Mouse (Mus musculus) lung, embryonic 14.5 days (tissue): ENCODE measurements around the gene Fam19a4. TPM values are rescaled to one million over a fixed set of nuclear protein-coding genes. Genes with fewer than 3 reads are reported as not detected.

Source experiments
- ATAC-seq: fragments of 200-750 bp; cut with Nextera tagmentation; 2 replicates; pipeline ENCODE4 v1.8.0; 2017; ENCODE audit warnings: mild to moderate bottlenecking, moderate TSS enrichment, moderate library complexity; ENCODE audit not compliant: insufficient read depth
- DNase-seq: peaks from one replicate; pipeline ENCODE4 v3.0.0-alpha.2; 2015
- H3K27ac ChIP-seq: fragments of 300-500 bp; sonication (generic); 2 replicates; pipeline ENCODE4 v1.5.1; 2014; ENCODE audit warnings: low read depth, mild to moderate bottlenecking, moderate library complexity
- H3K27me3 ChIP-seq: fragments of 300-500 bp; sonication (generic); 2 replicates; pipeline ENCODE4 v1.6.1; 2014; ENCODE audit warnings: low read length, control low read depth; ENCODE audit not compliant: insufficient read depth
- H3K36me3 ChIP-seq: fragments of 300-500 bp; sonication (generic); 2 replicates; pipeline ENCODE4 v1.6.1; 2014; ENCODE audit warnings: control low read depth; ENCODE audit not compliant: insufficient read depth
- H3K4me1 ChIP-seq: fragments of 300-500 bp; sonication (generic); 2 replicates; pipeline ENCODE4 v1.6.1; 2014; ENCODE audit warnings: antibody characterized with exemption, control low read depth; ENCODE audit not compliant: insufficient read depth
- H3K4me2 ChIP-seq: fragments of 300-500 bp; sonication (generic); 2 replicates; pipeline ENCODE4 v1.6.1; 2014; ENCODE audit warnings: mild to moderate bottlenecking
- H3K4me3 ChIP-seq: fragments of 300-500 bp; sonication (generic); 2 replicates; pipeline ENCODE4 v1.5.1; 2014; ENCODE audit warnings: low read depth, low read length
- H3K9ac ChIP-seq: fragments of 300-500 bp; sonication (generic); 2 replicates; pipeline ENCODE4 v1.6.1; 2014
- H3K9me3 ChIP-seq: fragments of 300-500 bp; sonication (generic); 2 replicates; pipeline ENCODE4 v1.6.1; 2016; ENCODE audit warnings: low read depth, low read length, control low read depth
- CTCF ChIP-seq: IDR thresholded peaks from 2 replicates; pipeline ENCODE4 v1.5.1; 2016; ENCODE audit warnings: antibody characterized with exemption, low read depth
- WGBS: fragments of 180-500 bp; shearing (Covaris S2); extraction: QIAGEN DNeasy Blood & Tissue Kit; methylation state at CpG from one replicate; pipeline ENCODE4 v1.1.7; 2014; 5-methylcytosine and 5-hydroxymethylcytosine counted together
- polyA plus RNA-seq: library from polyadenylated mRNA; unstranded; fragments of >200 nt; fragmentation: Nextera tagmentation; extraction: Ambion mirVana; gene quantifications from 2 replicates; pipeline ENCODE4 v1.2.1, GENCODE M21; 2014

Fam19a4 gene
- polyA plus RNA-seq, 1 experiment from 2014 or later: not detected

DNA sequence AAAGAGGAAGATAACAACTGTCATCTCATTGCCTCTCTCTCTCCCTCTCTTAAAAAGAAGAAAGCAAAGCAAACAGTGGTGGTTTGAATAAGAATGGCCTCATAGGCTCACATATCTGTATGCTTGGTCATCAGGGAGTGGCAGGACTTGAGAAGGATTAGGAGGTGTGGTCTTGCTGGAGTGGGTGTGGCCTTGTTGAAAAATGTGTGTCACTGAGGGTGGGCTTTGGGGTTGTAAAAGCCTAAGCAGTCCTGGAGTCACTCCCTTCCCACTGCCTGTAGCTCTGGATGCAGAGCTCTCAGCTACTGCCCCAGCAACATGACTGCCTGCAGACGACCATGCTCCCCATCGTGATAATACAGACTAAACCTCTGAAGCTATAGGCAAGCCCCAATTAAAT is 22.1 kb upstream of the Fam19a4 start:
- WGBS: 80% methylated on average over 2 of the region's 2 CpGs
- no peaks in the 10 kb centered on the region for H3K27me3 ChIP-seq
- TF ChIP-seq CTCF: no peak

DNA sequence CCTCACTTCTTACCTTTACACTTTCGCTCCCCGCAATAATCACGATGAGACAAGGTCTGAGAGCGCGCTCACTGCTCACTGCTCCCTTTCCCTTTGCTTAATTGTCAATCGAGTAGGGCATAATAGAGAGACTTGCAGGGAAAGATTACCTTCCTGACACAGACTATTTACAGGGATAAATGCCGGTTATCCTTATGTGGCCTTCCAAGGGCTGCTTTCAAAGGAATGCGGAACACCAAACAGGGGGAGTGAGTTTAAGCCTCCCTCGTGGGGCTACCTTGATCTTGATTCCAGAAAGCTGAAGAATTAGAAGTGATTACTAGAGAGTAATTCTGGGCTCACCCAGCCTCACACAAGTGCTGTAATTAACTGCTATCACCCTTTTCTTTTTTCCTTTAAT is 19.8 kb upstream of the Fam19a4 start:
- Histone ChIP-seq H3K9ac (no peak overlapping the region), H3K9me3 (no peaks in the 10 kb centered on the region), H3K4me2 (no peak overlapping the region), H3K27ac (no peak overlapping the region), H3K27me3 (no peaks in the 10 kb centered on the region), H3K4me1 (no peaks in the 10 kb centered on the region), H3K4me3 (no peak overlapping the region), H3K36me3 (no peaks in the 10 kb centered on the region)
- 53% methylated on average over 9 of the region's 9 CpGs for WGBS
- no peak for TF ChIP-seq CTCF
- DNase-seq (no peak), ATAC-seq (no peak)

More for the DNA sequence above, 22.1 kb upstream of the Fam19a4 start:
- H3K27ac ChIP-seq: no peak overlapping the region
- H3K4me2 ChIP-seq: no peak overlapping the region
- no peak overlapping the region for H3K9ac ChIP-seq
- DNase-seq: no peak
- no peaks in the 10 kb centered on the region for H3K4me1 ChIP-seq
- no peaks in the 10 kb centered on the region for H3K9me3 ChIP-seq
- no peak for ATAC-seq
- no peaks in the 10 kb centered on the region for H3K36me3 ChIP-seq
- H3K4me3 ChIP-seq: no peak overlapping the region

DNA sequence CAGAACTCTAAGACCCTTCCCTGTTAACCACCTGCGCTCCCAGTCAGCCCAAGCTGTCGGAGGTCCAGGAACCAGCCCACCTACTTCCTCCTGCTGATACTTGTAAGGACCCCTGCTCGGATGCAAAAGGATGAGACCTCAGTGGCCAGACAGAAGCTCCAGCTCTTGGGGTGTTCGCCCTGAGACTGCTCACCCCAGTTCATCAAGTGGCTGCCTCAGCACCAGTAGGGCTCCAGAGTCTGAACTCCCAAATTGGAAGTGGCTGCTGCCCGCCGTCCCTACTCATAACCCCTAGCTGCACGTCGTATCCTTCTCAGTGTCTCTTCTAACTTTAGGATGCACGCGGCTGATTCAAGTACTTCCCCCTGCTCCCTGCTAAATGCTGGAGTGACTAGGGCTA is 614 bp downstream of the Fam19a4 start:
- Histone ChIP-seq H3K4me3 (peak overlapping the region; percentile 37), H3K9ac (no peak overlapping the region), H3K4me2 (peak overlapping the region; percentile 64), H3K36me3 (no peaks in the 10 kb centered on the region), H3K27ac (no peak overlapping the region), H3K9me3 (no peaks in the 10 kb centered on the region), H3K27me3 (peaks cover 29% of the 10 kb centered on the region), H3K4me1 (0 out of 2 replicates have a peak, but pooled peaks cover 7% of the 10 kb centered on the region)
- no peak for TF ChIP-seq CTCF
- ATAC-seq (no peak), DNase-seq (peak; percentile 7)
- WGBS: 4% methylated on average over 10 of the region's 10 CpGs

DNA sequence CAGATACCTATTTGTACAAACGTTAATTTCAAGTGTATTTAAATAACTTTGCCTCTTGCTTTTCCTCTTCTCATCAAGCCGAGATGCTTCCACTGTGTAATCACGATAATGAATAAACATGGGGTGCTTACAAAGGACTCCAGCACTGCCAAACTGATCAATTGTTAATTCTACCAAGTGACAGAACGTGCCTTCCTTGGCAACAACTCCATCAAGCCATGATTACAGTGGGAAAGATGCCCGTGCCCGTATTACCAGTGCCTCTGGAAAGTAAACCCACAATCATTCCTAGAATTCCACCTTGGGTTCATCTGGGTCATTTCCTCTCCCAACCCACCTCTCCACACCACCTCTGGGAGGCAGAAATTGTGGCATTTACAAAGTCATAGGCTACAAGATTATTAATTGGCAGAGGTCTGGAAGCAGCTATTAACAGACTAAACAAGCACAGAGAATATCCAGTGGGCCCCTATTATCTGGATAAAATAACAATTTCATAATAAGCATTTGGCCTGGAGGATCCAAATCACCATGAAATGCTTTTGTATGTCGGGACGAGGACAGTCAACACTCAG is 7.9 kb downstream of the Fam19a4 start:
- no peak overlapping the region for H3K27ac ChIP-seq
- 0 out of 2 replicates have a peak, but pooled peaks cover 3% of the 10 kb centered on the region for H3K27me3 ChIP-seq
- ATAC-seq: no peak
- H3K9ac ChIP-seq: no peak overlapping the region
- WGBS: 56% methylated on average over 8 of the region's 8 CpGs
- H3K36me3 ChIP-seq: no peaks in the 10 kb centered on the region
- H3K4me3 ChIP-seq: no peak overlapping the region
- no peaks in the 10 kb centered on the region for H3K9me3 ChIP-seq
- H3K4me1 ChIP-seq: no peaks in the 10 kb centered on the region
- no peak overlapping the region for H3K4me2 ChIP-seq
- TF ChIP-seq CTCF: no peak
- DNase-seq: no peak

DNA sequence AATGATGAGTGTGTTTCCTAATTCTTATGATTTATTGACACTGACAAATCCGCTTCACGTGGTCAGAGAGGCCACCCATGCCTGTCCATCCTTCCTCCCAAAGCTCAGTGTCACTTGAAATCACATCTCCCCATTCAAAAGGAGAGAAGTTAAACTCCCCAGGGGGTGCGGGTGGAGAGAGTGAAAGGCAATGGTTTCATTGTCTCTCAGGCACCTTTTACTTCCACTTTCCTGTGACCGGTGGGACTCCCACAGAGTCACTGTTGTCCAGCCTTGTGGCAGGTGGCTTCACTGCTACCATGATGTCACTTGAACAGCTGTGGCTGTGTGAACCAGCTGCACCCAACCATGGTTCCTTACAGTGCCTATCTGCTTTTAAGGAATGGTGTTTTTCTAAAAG is 11.8 kb downstream of the Fam19a4 start:
- no peaks in the 10 kb centered on the region for H3K27me3 ChIP-seq
- H3K9me3 ChIP-seq: no peaks in the 10 kb centered on the region
- no peak overlapping the region for H3K4me3 ChIP-seq
- ATAC-seq (no peak), DNase-seq (no peak)
- 40% methylated on average over 4 of the region's 4 CpGs for WGBS
- H3K27ac ChIP-seq: no peak overlapping the region
- H3K9ac ChIP-seq: no peak overlapping the region
- H3K4me1 ChIP-seq: no peaks in the 10 kb centered on the region
- no peak for TF ChIP-seq CTCF
- no peak overlapping the region for H3K4me2 ChIP-seq
- H3K36me3 ChIP-seq: no peaks in the 10 kb centered on the region

DNA sequence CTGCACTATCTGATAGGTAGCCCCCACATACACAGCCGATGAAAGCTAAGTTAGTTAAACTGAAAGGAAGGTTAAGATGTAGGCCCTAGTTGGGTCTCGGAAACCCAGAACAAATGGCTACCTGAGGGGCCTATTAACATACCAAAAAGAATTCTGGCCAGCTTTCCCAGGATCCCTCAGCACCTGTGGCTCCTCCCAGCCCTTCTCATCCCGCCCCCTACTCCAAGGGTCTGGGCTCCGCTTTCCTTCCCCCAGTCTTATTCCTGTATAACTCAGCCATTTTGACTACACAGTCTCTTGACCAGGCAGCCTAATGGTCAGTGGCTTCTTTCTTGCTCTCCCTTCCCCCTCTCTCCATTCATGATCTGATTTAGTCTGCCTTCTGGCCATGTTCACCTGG is 13.7 kb downstream of the Fam19a4 start:
- Histone ChIP-seq H3K27me3 (no peaks in the 10 kb centered on the region), H3K4me3 (no peak overlapping the region), H3K27ac (no peak overlapping the region), H3K9ac (no peak overlapping the region), H3K4me2 (no peak overlapping the region), H3K36me3 (no peaks in the 10 kb centered on the region), H3K4me1 (no peaks in the 10 kb centered on the region), H3K9me3 (no peaks in the 10 kb centered on the region)
- 75% methylated on average over 4 of the region's 4 CpGs for WGBS
- ATAC-seq (no peak), DNase-seq (no peak)
- TF ChIP-seq CTCF: no peak

DNA sequence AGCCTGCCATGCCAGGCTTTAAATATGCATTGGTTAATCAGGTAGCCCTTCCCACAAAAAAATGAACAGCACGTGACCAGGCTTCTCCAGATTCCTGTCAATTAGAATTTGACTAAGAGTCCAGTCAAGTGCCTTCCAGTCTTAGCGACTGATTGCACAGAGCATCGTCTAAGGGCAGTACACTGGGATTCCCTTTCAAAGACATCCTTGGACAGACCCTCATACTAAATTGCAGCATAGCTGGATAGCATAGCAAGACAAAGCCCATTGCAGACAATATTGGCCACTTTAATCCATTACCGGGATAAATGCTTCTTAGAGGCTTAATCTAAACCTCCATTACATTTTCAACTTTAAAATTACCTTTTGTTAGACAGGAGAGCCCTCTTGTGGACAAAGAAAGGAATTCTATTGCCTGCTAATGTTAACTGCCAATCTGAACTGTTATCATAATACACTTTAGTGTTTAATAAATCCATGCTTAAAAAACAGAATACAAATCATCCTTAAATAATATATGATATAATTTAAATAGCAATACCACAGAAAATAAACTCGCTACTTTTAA is 33.0 kb downstream of the Fam19a4 start:
- no peak overlapping the region for H3K4me2 ChIP-seq
- no peaks in the 10 kb centered on the region for H3K9me3 ChIP-seq
- H3K4me3 ChIP-seq: no peak overlapping the region
- H3K27me3 ChIP-seq: no peaks in the 10 kb centered on the region
- peak; percentile 67 for TF ChIP-seq CTCF
- no peaks in the 10 kb centered on the region for H3K36me3 ChIP-seq
- DNase-seq (peak; percentile 80), ATAC-seq (no peak; the same call in 1 of the 2 replicates)
- no peak overlapping the region for H3K27ac ChIP-seq
- H3K9ac ChIP-seq: no peak overlapping the region
- no peaks in the 10 kb centered on the region for H3K4me1 ChIP-seq
- WGBS: 35% methylated on average over 5 of the region's 5 CpGs
